Mouse (Mus musculus) thymus, adult 2 months (tissue): ENCODE measurements around the gene Ereg.

ENCODE experiments used
- CTCF ChIP-seq: fragments of 200-500 bp; IDR thresholded peaks from 2 replicates; pipeline ENCODE4 v1.5.1; 2012; ENCODE audit warnings: mild to moderate bottlenecking, control low read depth, low read length, moderate library complexity, borderline replicate concordance; ENCODE audit not compliant: control insufficient read depth, poor library complexity, insufficient read depth; ENCODE audit errors: extremely low read depth
- POLR2A ChIP-seq: fragments of 200-500 bp; IDR thresholded peaks from 2 replicates; pipeline ENCODE4 v1.6.1; 2012; ENCODE audit warnings: mild to moderate bottlenecking, low read length, control low read depth, moderate library complexity; ENCODE audit not compliant: control insufficient read depth, poor library complexity, insufficient read depth; ENCODE audit errors: extremely low read depth

DNA sequence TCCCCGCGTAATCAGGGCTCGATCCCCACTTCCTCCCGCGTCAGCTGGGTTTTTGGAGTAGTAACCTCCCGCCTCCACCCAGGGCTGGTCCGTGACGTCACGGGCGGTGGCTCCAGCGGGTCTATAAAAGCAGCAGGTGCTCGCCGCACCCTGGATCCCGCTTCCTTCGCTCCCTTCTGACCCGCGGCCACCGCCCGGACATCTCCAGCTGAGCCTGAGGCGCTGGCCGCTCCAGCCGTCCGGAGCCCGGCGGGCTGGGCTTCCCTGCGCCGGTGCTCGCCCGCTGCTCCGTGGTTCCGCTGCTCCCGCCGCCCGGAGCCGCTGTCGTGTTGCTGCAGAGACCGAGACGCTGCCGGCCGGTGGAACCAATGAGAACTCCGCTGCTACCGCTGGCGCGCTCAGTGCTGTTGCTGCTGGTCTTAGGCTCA, 65.0 kb downstream of the Ereg start, which contains the start of gene Areg:
- TF ChIP-seq CTCF (peak; percentile 20; the same call in 1 of the 2 replicates), POLR2A (no peak)
